Mouse (Mus musculus): ENCODE measurements around the gene Klhl3. TPM values are rescaled to one million over a fixed set of nuclear protein-coding genes. Genes with fewer than 3 reads are reported as not detected.

Klhl3 gene
- total and polyA plus RNA-seq, 2 experiments from 2014 or later: 5.6 to 7.4 TPM

DNA sequence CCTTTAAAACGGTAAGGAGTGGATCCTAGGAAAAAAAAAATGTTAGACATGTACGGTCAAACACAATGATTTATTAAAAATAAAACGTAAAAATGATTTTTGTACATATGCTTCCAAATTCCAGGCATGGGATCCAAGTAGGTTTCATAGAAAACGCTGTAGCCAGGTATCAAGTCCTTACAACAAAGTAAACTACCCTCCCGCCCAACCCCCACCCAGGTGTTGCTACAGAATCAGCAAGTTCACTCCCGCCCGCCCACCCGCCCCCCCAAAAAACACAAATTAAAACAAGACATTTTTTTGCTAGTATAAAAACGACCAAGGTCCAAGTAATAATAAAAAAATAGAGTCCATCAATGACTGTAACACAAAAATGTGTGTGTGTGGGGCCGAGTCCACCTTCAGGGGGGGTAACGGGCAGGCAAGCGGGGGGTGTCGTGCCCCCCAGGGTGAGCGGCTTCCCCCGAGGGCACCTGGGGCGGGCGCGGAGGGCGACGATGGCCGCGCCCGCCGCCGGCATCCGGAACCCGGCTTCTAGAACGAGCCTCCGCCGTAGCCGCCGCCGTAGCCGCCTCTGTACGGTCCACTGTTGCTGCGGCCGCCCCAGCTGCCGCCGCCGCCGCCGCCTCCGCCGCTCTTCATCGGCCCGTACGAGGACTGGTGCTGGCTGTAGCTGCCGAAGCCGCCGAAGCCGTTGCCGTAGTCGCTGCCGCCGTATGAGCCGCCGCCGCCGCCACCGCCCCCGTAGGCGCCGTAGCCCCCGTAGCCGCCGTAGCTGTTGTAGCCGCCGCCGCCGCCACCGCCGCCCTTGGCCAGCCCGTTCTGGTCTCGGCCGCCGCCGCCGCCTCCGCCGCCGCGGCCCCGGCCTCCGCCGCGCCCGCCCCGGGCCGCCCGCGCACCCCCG lies 13.7 kb upstream of the Klhl3 start:
- H3K4me3 ChIP-seq (ENCODE audit: low read depth, low read length): peak overlapping the region; percentile 94
- H3K9ac ChIP-seq (replicated peaks; ENCODE audit: low read depth, low read length): peak overlapping the region; percentile 97
- H3K27me3 ChIP-seq (ENCODE audit: control insufficient read depth, insufficient read depth, low read length): no peaks in the 10 kb centered on the region
- ATAC-seq (ENCODE audit: insufficient read depth, low read depth) (no peak), DNase-seq (ENCODE audit: low spot score) (no peak)
- H3K4me1 ChIP-seq (ENCODE audit: control insufficient read depth, insufficient read depth): peaks cover 31% of the 10 kb centered on the region
- 2% methylated on average over 71 of the region's 92 CpGs for WGBS
- TF ChIP-seq EP300 (IDR thresholded peaks at IDR 0.05; ENCODE audit: low read depth) (no peak), CTCF (IDR thresholded peaks at IDR 0.05; ENCODE audit: low read depth) (no peak)
- H3K27ac ChIP-seq (ENCODE audit: low read depth): peak overlapping the region; percentile 98
- no peaks in the 10 kb centered on the region for H3K9me3 ChIP-seq (replicated peaks; ENCODE audit: control insufficient read depth, low read length)
- peaks cover 6% of the 10 kb centered on the region; the same call in 1 of the 2 replicates for H3K36me3 ChIP-seq (replicated peaks; ENCODE audit: control insufficient read depth, insufficient read depth, low read length)
- peak overlapping the region; percentile 86 for H3K4me2 ChIP-seq (ENCODE audit: low read depth, low read length)

- Histone ChIP-seq H3K4me1 (ENCODE audit: control insufficient read depth, insufficient read depth) (peaks cover 31% of the 10 kb centered on the region), H3K27ac (ENCODE audit: low read depth) (peak overlapping the region; percentile 49), H3K4me3 (ENCODE audit: low read depth, low read length) (peak overlapping the region; percentile 94), H3K9ac (replicated peaks; ENCODE audit: low read depth, low read length) (peak overlapping the region; percentile 97; the same call in 1 of the 2 replicates), H3K36me3 (replicated peaks; ENCODE audit: control insufficient read depth, insufficient read depth, low read length) (peaks cover 6% of the 10 kb centered on the region; the same call in 1 of the 2 replicates), H3K27me3 (ENCODE audit: control insufficient read depth, insufficient read depth, low read length) (no peaks in the 10 kb centered on the region), H3K4me2 (ENCODE audit: low read depth, low read length) (peak overlapping the region; percentile 86), H3K9me3 (replicated peaks; ENCODE audit: control insufficient read depth, low read length) (no peaks in the 10 kb centered on the region)
- TF ChIP-seq CTCF (IDR thresholded peaks at IDR 0.05; ENCODE audit: low read depth) (peak; percentile 78), EP300 (IDR thresholded peaks at IDR 0.05; ENCODE audit: low read depth) (no peak)
- 23% methylated on average over 7 of the region's 7 CpGs for WGBS
- DNase-seq (ENCODE audit: low spot score) (peak; percentile 92), ATAC-seq (ENCODE audit: insufficient read depth, low read depth) (no peak)
These were observed 12.7 kb upstream of the Klhl3 start for GRCm38 (mm10) chr13:58126126-58126525.

GRCm38 (mm10) chr13:58124989-58125388 lies 11.6 kb upstream of the Klhl3 start:
- TF ChIP-seq CTCF (IDR thresholded peaks at IDR 0.05; ENCODE audit: low read depth) (no peak), EP300 (IDR thresholded peaks at IDR 0.05; ENCODE audit: low read depth) (no peak)
- peaks cover 30% of the 10 kb centered on the region for H3K4me1 ChIP-seq (ENCODE audit: control insufficient read depth, insufficient read depth)
- 0 out of 2 replicates have a peak overlapping the region, but pooled peaks have one; percentile 5 for H3K4me2 ChIP-seq (ENCODE audit: low read depth, low read length)
- 49% methylated on average over 2 of the region's 2 CpGs for WGBS
- no peak for ATAC-seq (ENCODE audit: insufficient read depth, low read depth)
- H3K27me3 ChIP-seq (ENCODE audit: control insufficient read depth, insufficient read depth, low read length): no peaks in the 10 kb centered on the region
- peaks cover 6% of the 10 kb centered on the region; the same call in 1 of the 2 replicates for H3K36me3 ChIP-seq (replicated peaks; ENCODE audit: control insufficient read depth, insufficient read depth, low read length)
- no peak overlapping the region for H3K9ac ChIP-seq (replicated peaks; ENCODE audit: low read depth, low read length)
- no peak overlapping the region for H3K4me3 ChIP-seq (ENCODE audit: low read depth, low read length)
- no peak overlapping the region for H3K27ac ChIP-seq (ENCODE audit: low read depth)
- DNase-seq (ENCODE audit: low spot score): no peak
- H3K9me3 ChIP-seq (replicated peaks; ENCODE audit: control insufficient read depth, low read length): no peaks in the 10 kb centered on the region

- DNase-seq (ENCODE audit: low spot score) (no peak), ATAC-seq (ENCODE audit: insufficient read depth, low read depth) (no peak)
- Histone ChIP-seq H3K4me3 (ENCODE audit: low read depth, low read length) (no peak overlapping the region), H3K4me1 (ENCODE audit: control insufficient read depth, insufficient read depth) (peaks cover 24% of the 10 kb centered on the region), H3K4me2 (ENCODE audit: low read depth, low read length) (no peak overlapping the region), H3K27ac (ENCODE audit: low read depth) (no peak overlapping the region), H3K36me3 (replicated peaks; ENCODE audit: control insufficient read depth, insufficient read depth, low read length) (peaks cover 6% of the 10 kb centered on the region; the same call in 1 of the 2 replicates), H3K27me3 (ENCODE audit: control insufficient read depth, insufficient read depth, low read length) (no peaks in the 10 kb centered on the region), H3K9me3 (replicated peaks; ENCODE audit: control insufficient read depth, low read length) (no peaks in the 10 kb centered on the region), H3K9ac (replicated peaks; ENCODE audit: low read depth, low read length) (no peak overlapping the region)
- 87% methylated on average over 3 of the region's 3 CpGs for WGBS
- TF ChIP-seq CTCF (IDR thresholded peaks at IDR 0.05; ENCODE audit: low read depth) (no peak), EP300 (IDR thresholded peaks at IDR 0.05; ENCODE audit: low read depth) (no peak)
These were observed 10.9 kb upstream of the Klhl3 start for GRCm38 (mm10) chr13:58124278-58124677.

DNA sequence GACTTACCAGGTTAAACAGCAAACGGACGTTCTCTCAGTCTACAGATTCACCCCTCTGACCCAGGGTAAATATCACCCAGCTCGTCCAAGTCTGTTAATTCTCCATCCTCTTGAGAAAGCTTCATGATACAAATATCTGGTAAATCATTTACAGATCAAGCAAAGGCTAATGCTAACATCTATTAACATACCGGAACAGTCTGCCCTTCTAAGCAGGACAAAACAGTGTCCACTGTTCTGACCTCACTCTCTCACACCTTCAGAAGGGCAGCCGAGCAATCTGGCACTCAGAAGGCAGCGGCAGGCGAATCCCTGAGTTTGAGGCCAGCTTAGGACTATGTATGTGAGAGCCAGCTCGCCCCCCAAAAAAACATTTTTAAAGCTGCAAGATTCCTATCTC lies 10.0 kb upstream of the Klhl3 start:
- peaks cover 24% of the 10 kb centered on the region for H3K4me1 ChIP-seq (ENCODE audit: control insufficient read depth, insufficient read depth)
- TF ChIP-seq EP300 (IDR thresholded peaks at IDR 0.05; ENCODE audit: low read depth): no peak
- no peak for TF ChIP-seq CTCF (IDR thresholded peaks at IDR 0.05; ENCODE audit: low read depth)
- WGBS: 65% methylated on average over 8 of the region's 8 CpGs
- H3K27ac ChIP-seq (ENCODE audit: low read depth): peak overlapping the region; percentile 66
- DNase-seq (ENCODE audit: low spot score) (no peak), ATAC-seq (ENCODE audit: insufficient read depth, low read depth) (no peak)
- H3K4me3 ChIP-seq (ENCODE audit: low read depth, low read length): no peak overlapping the region
- H3K36me3 ChIP-seq (replicated peaks; ENCODE audit: control insufficient read depth, insufficient read depth, low read length): peaks cover 6% of the 10 kb centered on the region; the same call in 1 of the 2 replicates
- no peaks in the 10 kb centered on the region for H3K9me3 ChIP-seq (replicated peaks; ENCODE audit: control insufficient read depth, low read length)
- no peak overlapping the region for H3K9ac ChIP-seq (replicated peaks; ENCODE audit: low read depth, low read length)
- H3K4me2 ChIP-seq (ENCODE audit: low read depth, low read length): no peak overlapping the region
- no peaks in the 10 kb centered on the region for H3K27me3 ChIP-seq (ENCODE audit: control insufficient read depth, insufficient read depth, low read length)

Data from heart, postnatal 0 days (tissue).